Mouse (Mus musculus): ENCODE results near the gene Zdhhc14. TPM values are rescaled to one million over a fixed set of nuclear protein-coding genes. Genes with fewer than 3 reads are reported as not detected.

The Zdhhc14 gene
- polyA plus RNA-seq, 1 experiment from 2014 or later = 2.4 TPM

- Histone ChIP-seq H3K4me1 (ENCODE audit: control insufficient read depth, insufficient read depth, low read length) (no peaks in the 10 kb centered on the region), H3K9me3 (ENCODE audit: control insufficient read depth, low read depth, low read length) (no peaks in the 10 kb centered on the region), H3K4me3 (ENCODE audit: low read depth, low read length) (no peak overlapping the region), H3K27ac (ENCODE audit: low read length) (no peak overlapping the region), H3K27me3 (ENCODE audit: control insufficient read depth, insufficient read depth, low read length) (no peaks in the 10 kb centered on the region), H3K36me3 (ENCODE audit: control insufficient read depth, insufficient read depth, low read length) (no peaks in the 10 kb centered on the region), H3K4me2 (replicated peaks; ENCODE audit: low read depth, low read length) (no peak overlapping the region), H3K9ac (replicated peaks; ENCODE audit: low read depth, low read length) (no peak overlapping the region)
- no peak for ATAC-seq (ENCODE audit: insufficient number of reproducible peaks, insufficient read depth, low FRiP score, low read depth)
- 59% methylated on average over 14 of the region's 14 CpGs for WGBS
These were observed 16.2 kb upstream of the Zdhhc14 start for GRCm38 (mm10) chr17:5475960-5476725.

DNA sequence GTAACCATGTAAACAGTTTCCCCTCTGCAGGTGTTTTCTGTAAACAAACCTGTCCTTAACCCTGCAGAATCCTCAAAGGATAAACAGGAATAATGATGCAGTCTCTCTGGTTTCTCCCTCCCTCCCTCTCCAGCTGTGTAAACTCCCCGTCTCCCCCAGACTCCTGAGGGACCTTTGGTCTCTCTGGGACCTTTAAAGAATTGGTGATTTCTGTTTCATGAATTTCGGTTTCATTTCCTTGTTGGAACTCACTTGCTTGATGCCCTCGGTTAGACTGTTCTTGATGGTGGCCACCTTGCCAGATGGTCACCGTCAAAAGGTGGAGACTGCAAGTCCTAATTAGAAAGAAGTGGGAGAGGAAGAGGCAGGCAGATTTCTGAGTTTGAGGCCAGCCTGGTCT is 8.9 kb upstream of the Zdhhc14 start:
- no peak for ATAC-seq (ENCODE audit: insufficient number of reproducible peaks, insufficient read depth, low FRiP score, low read depth)
- no peaks in the 10 kb centered on the region for H3K9me3 ChIP-seq (ENCODE audit: control insufficient read depth, low read depth, low read length)
- no peaks in the 10 kb centered on the region for H3K27me3 ChIP-seq (ENCODE audit: control insufficient read depth, insufficient read depth, low read length)
- 34% methylated on average over 4 of the region's 4 CpGs for WGBS
- 0 out of 2 replicates have a peak, but pooled peaks cover 3% of the 10 kb centered on the region for H3K4me1 ChIP-seq (ENCODE audit: control insufficient read depth, insufficient read depth, low read length)
- H3K4me3 ChIP-seq (ENCODE audit: low read depth, low read length) = no peak overlapping the region
- H3K4me2 ChIP-seq (replicated peaks; ENCODE audit: low read depth, low read length) = no peak overlapping the region
- no peak overlapping the region for H3K9ac ChIP-seq (replicated peaks; ENCODE audit: low read depth, low read length)
- H3K27ac ChIP-seq (ENCODE audit: low read length) = no peak overlapping the region
- H3K36me3 ChIP-seq (ENCODE audit: control insufficient read depth, insufficient read depth, low read length) = no peaks in the 10 kb centered on the region

DNA sequence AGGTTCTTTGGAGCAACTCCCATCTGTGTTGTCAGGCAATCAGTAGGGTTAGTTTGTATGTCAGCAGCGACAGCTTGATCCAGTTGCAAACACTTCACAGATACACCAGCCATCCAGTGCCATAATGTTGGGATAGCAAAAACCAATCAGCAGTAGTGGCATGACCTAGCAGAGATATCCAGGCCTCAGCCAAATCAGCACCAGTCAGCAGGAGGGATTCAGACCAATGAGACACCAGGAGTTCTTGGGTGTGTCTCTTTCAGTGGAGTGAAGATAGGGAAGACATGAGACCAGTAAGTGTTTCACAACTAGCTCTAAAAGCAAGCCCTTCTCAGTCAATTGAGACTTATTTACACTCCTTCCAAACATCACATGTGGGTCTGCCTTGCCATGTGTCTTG is 7.7 kb upstream of the Zdhhc14 start:
- no peak overlapping the region for H3K4me2 ChIP-seq (replicated peaks; ENCODE audit: low read depth, low read length)
- H3K36me3 ChIP-seq (ENCODE audit: control insufficient read depth, insufficient read depth, low read length) = no peaks in the 10 kb centered on the region

DNA sequence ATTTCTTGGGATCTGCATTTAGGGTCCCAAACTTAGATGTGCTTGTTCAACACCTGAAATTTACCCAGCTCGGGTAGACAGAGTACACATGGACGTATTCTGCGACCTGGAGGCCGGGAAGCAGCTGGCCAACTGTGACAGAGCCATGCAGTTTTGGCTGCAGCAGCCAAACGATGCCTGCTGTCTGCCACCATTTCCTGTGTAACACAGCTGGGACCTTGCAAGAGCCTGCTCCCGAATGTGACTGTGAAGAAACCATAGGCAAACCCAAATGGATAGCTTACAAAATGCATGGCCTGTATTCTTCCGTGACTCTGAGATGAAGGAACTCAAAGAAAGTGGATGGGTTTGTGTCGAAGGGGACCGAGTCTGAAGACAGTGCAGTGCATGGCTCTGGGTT is 4.2 kb upstream of the Zdhhc14 start:
- no peak for ATAC-seq (ENCODE audit: insufficient number of reproducible peaks, insufficient read depth, low FRiP score, low read depth)
- Histone ChIP-seq H3K27ac (ENCODE audit: low read length) (no peak overlapping the region), H3K36me3 (ENCODE audit: control insufficient read depth, insufficient read depth, low read length) (no peaks in the 10 kb centered on the region), H3K4me2 (replicated peaks; ENCODE audit: low read depth, low read length) (peak overlapping the region; percentile 8; the same call in 1 of the 2 replicates), H3K9me3 (ENCODE audit: control insufficient read depth, low read depth, low read length) (no peaks in the 10 kb centered on the region), H3K9ac (replicated peaks; ENCODE audit: low read depth, low read length) (no peak overlapping the region), H3K27me3 (ENCODE audit: control insufficient read depth, insufficient read depth, low read length) (no peaks in the 10 kb centered on the region), H3K4me3 (ENCODE audit: low read depth, low read length) (no peak overlapping the region), H3K4me1 (ENCODE audit: control insufficient read depth, insufficient read depth, low read length) (peaks cover 3% of the 10 kb centered on the region; the same call in 1 of the 2 replicates)
- WGBS = 50% methylated on average over 9 of the region's 9 CpGs

More for the DNA sequence above, 7.7 kb upstream of the Zdhhc14 start:
- WGBS = 97% methylated on average over 1 of the region's 1 CpGs
- H3K4me1 ChIP-seq (ENCODE audit: control insufficient read depth, insufficient read depth, low read length) = peaks cover 3% of the 10 kb centered on the region; the same call in 1 of the 2 replicates
- no peaks in the 10 kb centered on the region for H3K27me3 ChIP-seq (ENCODE audit: control insufficient read depth, insufficient read depth, low read length)
- no peaks in the 10 kb centered on the region for H3K9me3 ChIP-seq (ENCODE audit: control insufficient read depth, low read depth, low read length)
- no peak overlapping the region for H3K9ac ChIP-seq (replicated peaks; ENCODE audit: low read depth, low read length)
- no peak for ATAC-seq (ENCODE audit: insufficient number of reproducible peaks, insufficient read depth, low FRiP score, low read depth)
- H3K4me3 ChIP-seq (ENCODE audit: low read depth, low read length) = no peak overlapping the region
- H3K27ac ChIP-seq (ENCODE audit: low read length) = no peak overlapping the region

GRCm38 (mm10) chr17:5490351-5490750 is 2.0 kb upstream of the Zdhhc14 start:
- WGBS = 75% methylated on average over 3 of the region's 3 CpGs
- no peak overlapping the region for H3K27ac ChIP-seq (ENCODE audit: low read length)
- no peaks in the 10 kb centered on the region for H3K9me3 ChIP-seq (ENCODE audit: control insufficient read depth, low read depth, low read length)
- 0 out of 2 replicates have a peak, but pooled peaks cover 2% of the 10 kb centered on the region for H3K27me3 ChIP-seq (ENCODE audit: control insufficient read depth, insufficient read depth, low read length)
- no peak for ATAC-seq (ENCODE audit: insufficient number of reproducible peaks, insufficient read depth, low FRiP score, low read depth)
- H3K9ac ChIP-seq (replicated peaks; ENCODE audit: low read depth, low read length) = no peak overlapping the region
- no peak overlapping the region for H3K4me3 ChIP-seq (ENCODE audit: low read depth, low read length)
- H3K36me3 ChIP-seq (ENCODE audit: control insufficient read depth, insufficient read depth, low read length) = no peaks in the 10 kb centered on the region
- peaks cover 3% of the 10 kb centered on the region; the same call in 1 of the 2 replicates for H3K4me1 ChIP-seq (ENCODE audit: control insufficient read depth, insufficient read depth, low read length)
- no peak overlapping the region for H3K4me2 ChIP-seq (replicated peaks; ENCODE audit: low read depth, low read length)

- peak overlapping the region; percentile 100 for H3K4me2 ChIP-seq (replicated peaks; ENCODE audit: low read depth, low read length)
- ATAC-seq (ENCODE audit: insufficient number of reproducible peaks, insufficient read depth, low FRiP score, low read depth) = peak; percentile 87
- peak overlapping the region; percentile 79 for H3K4me3 ChIP-seq (ENCODE audit: low read depth, low read length)
- peak overlapping the region; percentile 80 for H3K27ac ChIP-seq (ENCODE audit: low read length)
- H3K4me1 ChIP-seq (ENCODE audit: control insufficient read depth, insufficient read depth, low read length) = peaks cover 3% of the 10 kb centered on the region; the same call in 1 of the 2 replicates
- under 1% methylated on average over 29 of the region's 29 CpGs for WGBS
- H3K36me3 ChIP-seq (ENCODE audit: control insufficient read depth, insufficient read depth, low read length) = no peaks in the 10 kb centered on the region
- H3K9me3 ChIP-seq (ENCODE audit: control insufficient read depth, low read depth, low read length) = no peaks in the 10 kb centered on the region
- peak overlapping the region; percentile 60 for H3K9ac ChIP-seq (replicated peaks; ENCODE audit: low read depth, low read length)
- 0 out of 2 replicates have a peak, but pooled peaks cover 2% of the 10 kb centered on the region for H3K27me3 ChIP-seq (ENCODE audit: control insufficient read depth, insufficient read depth, low read length)
These were observed 1.1 kb upstream of the Zdhhc14 start for GRCm38 (mm10) chr17:5491031-5491800.

DNA sequence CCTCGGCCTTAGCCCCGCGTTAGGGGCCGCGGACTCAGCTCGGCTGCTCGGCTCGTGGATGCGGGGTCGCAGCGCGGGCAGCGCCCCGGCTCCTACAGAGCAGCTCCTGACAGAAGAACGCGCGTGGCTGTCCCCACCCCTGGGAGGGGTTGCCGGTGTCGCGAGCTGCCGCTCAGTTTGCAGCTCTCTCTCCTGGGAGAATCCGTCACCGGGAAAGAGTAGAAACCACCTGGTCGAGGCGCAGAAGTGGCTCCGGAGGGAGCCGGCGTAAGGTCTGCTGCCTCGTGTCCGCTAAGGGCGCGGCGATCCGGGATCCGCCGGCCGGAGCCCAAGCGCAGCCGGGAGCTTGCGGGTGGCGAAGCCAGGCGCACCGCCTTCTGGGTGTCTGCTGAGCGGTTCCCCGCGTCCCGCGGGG is 396 bp downstream of the Zdhhc14 start:
- peak overlapping the region; percentile 41; the same call in 1 of the 2 replicates for H3K27ac ChIP-seq (ENCODE audit: low read length)
- under 1% methylated on average over 48 of the region's 48 CpGs for WGBS
- H3K27me3 ChIP-seq (ENCODE audit: control insufficient read depth, insufficient read depth, low read length) = 0 out of 2 replicates have a peak, but pooled peaks cover 2% of the 10 kb centered on the region
- peak overlapping the region; percentile 79 for H3K4me3 ChIP-seq (ENCODE audit: low read depth, low read length)
- peak; percentile 50 for ATAC-seq (ENCODE audit: insufficient number of reproducible peaks, insufficient read depth, low FRiP score, low read depth)
- H3K9ac ChIP-seq (replicated peaks; ENCODE audit: low read depth, low read length) = peak overlapping the region; percentile 60
- H3K9me3 ChIP-seq (ENCODE audit: control insufficient read depth, low read depth, low read length) = no peaks in the 10 kb centered on the region
- no peaks in the 10 kb centered on the region for H3K36me3 ChIP-seq (ENCODE audit: control insufficient read depth, insufficient read depth, low read length)
- H3K4me2 ChIP-seq (replicated peaks; ENCODE audit: low read depth, low read length) = peak overlapping the region; percentile 100
- no peaks in the 10 kb centered on the region; the same call in 1 of the 2 replicates for H3K4me1 ChIP-seq (ENCODE audit: control insufficient read depth, insufficient read depth, low read length)

- H3K27me3 ChIP-seq (ENCODE audit: control insufficient read depth, insufficient read depth, low read length) = 0 out of 2 replicates have a peak, but pooled peaks cover 2% of the 10 kb centered on the region
- peak overlapping the region; percentile 41; the same call in 1 of the 2 replicates for H3K27ac ChIP-seq (ENCODE audit: low read length)
- no peak for ATAC-seq (ENCODE audit: insufficient number of reproducible peaks, insufficient read depth, low FRiP score, low read depth)
- peak overlapping the region; percentile 60 for H3K9ac ChIP-seq (replicated peaks; ENCODE audit: low read depth, low read length)
- H3K4me1 ChIP-seq (ENCODE audit: control insufficient read depth, insufficient read depth, low read length) = no peaks in the 10 kb centered on the region; the same call in 1 of the 2 replicates
- no peaks in the 10 kb centered on the region for H3K9me3 ChIP-seq (ENCODE audit: control insufficient read depth, low read depth, low read length)
- WGBS = 2% methylated on average over 53 of the region's 53 CpGs
- H3K4me2 ChIP-seq (replicated peaks; ENCODE audit: low read depth, low read length) = peak overlapping the region; percentile 100
- no peaks in the 10 kb centered on the region for H3K36me3 ChIP-seq (ENCODE audit: control insufficient read depth, insufficient read depth, low read length)
- H3K4me3 ChIP-seq (ENCODE audit: low read depth, low read length) = peak overlapping the region; percentile 79
These were observed 909 bp downstream of the Zdhhc14 start for GRCm38 (mm10) chr17:5493161-5493771.

Measured in stomach, embryonic 14.5 days (tissue).